In genomic region chr6:136634982-136635381, GRCm38 (mm10) we compare ENCODE assay signal across 27 mouse cellular contexts. TPM values are rescaled to one million over a fixed set of nuclear protein-coding genes. Genes with fewer than 3 reads are reported as not detected.
DNase-seq lines count a peak whose midpoint lies in the region; ATAC-seq and TF ChIP-seq lines count a peak whose summit lies in the region.
"Had no signal": no experiment of that assay in that cellular context is flagged by ENCODE, and none has a peak within 500 bp of the region (broad histone marks: within the 10 kb centered on the region; RNA-seq: fewer than 3 reads in every experiment).

No protein-coding gene starts in this region.

- H3K79me2 ChIP-seq in heart, adult 2 months (replicated peaks; ENCODE audit: control insufficient read depth, insufficient read depth, low read length), result no peaks in the 10 kb centered on the region
- H3K79me2 ChIP-seq in liver, adult 2 months (ENCODE audit: control insufficient read depth, insufficient read depth, low read length), result no peaks in the 10 kb centered on the region

- TF ChIP-seq CTCF in heart, adult 2 months (IDR thresholded peaks at IDR 0.05), result peak; percentile 24
- TF ChIP-seq CTCF in liver, adult 2 months (IDR thresholded peaks at IDR 0.05; ENCODE audit: low read depth, low read length), result peak; percentile 15; the same call in 1 of the 2 replicates

- no peak for TF ChIP-seq EP300 in heart, adult 2 months (IDR thresholded peaks at IDR 0.05; ENCODE audit: insufficient read depth, low read depth, low read length)

- H3K27me3 ChIP-seq in heart, adult 2 months (ENCODE audit: control insufficient read depth, insufficient read depth, low read length), result no peaks in the 10 kb centered on the region
- H3K27me3 ChIP-seq in liver, adult 2 months (ENCODE audit: control insufficient read depth, insufficient read depth, low read length), result no peaks in the 10 kb centered on the region
- no peaks in the 10 kb centered on the region for H3K27me3 ChIP-seq in splenic B cell, adult 2 months (ENCODE audit: control insufficient read depth, insufficient read depth, low read length, poor library complexity, severe bottlenecking)
- no peaks in the 10 kb centered on the region for H3K27me3 ChIP-seq in neural tube, embryonic 15.5 days (replicated peaks)
- H3K27me3 ChIP-seq: embryonic facial prominence, embryonic 12.5 days; forebrain, embryonic 15.5 days; limb, embryonic 15.5 days; neural tube, embryonic 13.5 days had no signal

- WGBS in heart, adult 2 months, result 64% methylated on average over 3 of the region's 3 CpGs
- WGBS in liver, adult 2 months, result 80% methylated on average over 3 of the region's 3 CpGs
- WGBS in neural tube, embryonic 15.5 days, result 73% methylated on average over 3 of the region's 3 CpGs

- H3K36me3 ChIP-seq in heart, adult 2 months (ENCODE audit: control insufficient read depth, insufficient read depth, low read length), result no peaks in the 10 kb centered on the region
- H3K36me3 ChIP-seq in liver, adult 2 months (ENCODE audit: control insufficient read depth, insufficient read depth, low read length), result peaks cover 14% of the 10 kb centered on the region; the same call in 1 of the 2 replicates
- no peaks in the 10 kb centered on the region for H3K36me3 ChIP-seq in splenic B cell, adult 2 months (ENCODE audit: control insufficient read depth, insufficient read depth, low read length, poor library complexity, severe bottlenecking)
- H3K36me3 ChIP-seq in neural tube, embryonic 15.5 days, result no peaks in the 10 kb centered on the region
- H3K36me3 ChIP-seq: embryonic facial prominence, embryonic 12.5 days; forebrain, embryonic 15.5 days; limb, embryonic 10.5 days; limb, embryonic 15.5 days; neural tube, embryonic 13.5 days had no signal

- H3K27ac ChIP-seq in heart, adult 2 months, result no peak overlapping the region
- no peak overlapping the region for H3K27ac ChIP-seq in liver, adult 2 months (replicated peaks; ENCODE audit: insufficient read depth, low read depth, low read length)
- H3K27ac ChIP-seq in neural tube, embryonic 15.5 days (replicated peaks), result no peak overlapping the region
- H3K27ac ChIP-seq: embryonic facial prominence, embryonic 12.5 days; forebrain, embryonic 15.5 days; limb, embryonic 10.5 days; limb, embryonic 15.5 days; neural tube, embryonic 13.5 days had no signal

- no peak overlapping the region for H3K9ac ChIP-seq in heart, adult 2 months (ENCODE audit: low read depth, low read length)
- no peak overlapping the region for H3K9ac ChIP-seq in liver, adult 2 months (ENCODE audit: low read depth, low read length)
- H3K9ac ChIP-seq in neural tube, embryonic 15.5 days (replicated peaks), result no peak overlapping the region
- H3K9ac ChIP-seq: embryonic facial prominence, embryonic 12.5 days; forebrain, embryonic 15.5 days; limb, embryonic 15.5 days; neural tube, embryonic 13.5 days had no signal

- DNase-seq in heart, adult 2 months, result no peak
- DNase-seq in heart, postnatal 4 days, result no peak
- DNase-seq in liver, adult 2 months (ENCODE audit: extremely low read depth, low read depth, low spot score), result no peak
- DNase-seq in liver (no peak), 416B (ENCODE audit: low read depth) (peak; percentile 21)
- DNase-seq in splenic B cell, adult 2 months (ENCODE audit: low read depth, low spot score), result peak; percentile 58
- DNase-seq: adrenal gland, postnatal 14 days; cerebellum, adult 11 months; cerebellum, adult 9-10 months; cerebellum, postnatal 36 days; embryo, embryonic 11 days; heart, postnatal 14 days; kidney, adult 9 months; kidney, postnatal 14 days; lung, postnatal 10 days; right cerebral cortex, postnatal 25 days; thymus, adult 18-20 months; thymus, postnatal 25 days had no signal

- intact Hi-C loops in heart, adult 2 months (cut with DNase I), result no loop called here

- no peak for TF ChIP-seq POLR2A in heart, adult 2 months (IDR thresholded peaks at IDR 0.05; ENCODE audit: insufficient read depth, low read depth, low read length)
- no peak for TF ChIP-seq POLR2A in liver, adult 2 months (IDR thresholded peaks at IDR 0.05; ENCODE audit: extremely low read depth, insufficient read depth, low read length)

- ATAC-seq in neural tube, embryonic 15.5 days (ENCODE audit: low FRiP score), result no peak
- ATAC-seq: forebrain, embryonic 15.5 days; hindbrain, embryonic 16.5 days; intestine, embryonic 16.5 days had no signal

- no peak overlapping the region for H3K4me3 ChIP-seq in heart, adult 2 months
- no peak overlapping the region for H3K4me3 ChIP-seq in liver, adult 2 months (ENCODE audit: insufficient read depth, low read depth, low read length)
- no peak overlapping the region for H3K4me3 ChIP-seq in neural tube, embryonic 15.5 days (replicated peaks)
- H3K4me3 ChIP-seq: embryonic facial prominence, embryonic 12.5 days; forebrain, embryonic 15.5 days; limb, embryonic 10.5 days; limb, embryonic 15.5 days; neural tube, embryonic 13.5 days had no signal

- H3K4me1 ChIP-seq in heart, adult 2 months (ENCODE audit: control insufficient read depth, insufficient read depth, low read length), result no peaks in the 10 kb centered on the region
- H3K4me1 ChIP-seq in liver, adult 2 months (ENCODE audit: control insufficient read depth, insufficient read depth, low read length), result no peaks in the 10 kb centered on the region
- no peaks in the 10 kb centered on the region for H3K4me1 ChIP-seq in neural tube, embryonic 15.5 days
- H3K4me1 ChIP-seq: embryonic facial prominence, embryonic 12.5 days; forebrain, embryonic 15.5 days; limb, embryonic 10.5 days; limb, embryonic 15.5 days; neural tube, embryonic 13.5 days had no signal

- H3K9me3 ChIP-seq in neural tube, embryonic 15.5 days (replicated peaks), result no peaks in the 10 kb centered on the region
- H3K9me3 ChIP-seq: embryonic facial prominence, embryonic 12.5 days; forebrain, embryonic 15.5 days; limb, embryonic 10.5 days; limb, embryonic 15.5 days; neural tube, embryonic 13.5 days had no signal

- no peak overlapping the region for H3K4me2 ChIP-seq in neural tube, embryonic 15.5 days
- H3K4me2 ChIP-seq: embryonic facial prominence, embryonic 12.5 days; forebrain, embryonic 15.5 days; limb, embryonic 15.5 days; midbrain, embryonic 11.5 days; neural tube, embryonic 13.5 days had no signal

RNA-seq across cellular contexts. Expression of gene Plbd1, which starts 26.7 kb away (rescaled TPM):
- total RNA-seq in heart, adult 2 months (2021), result 10 to 100 TPM; 48.8 to 53.5 TPM
- 28.4 and 50.7 TPM in 2 replicates for polyA plus RNA-seq in heart, adult 2 months (2012; rRNA removed)
- total RNA-seq in heart, postnatal 4 days (2021), result 10 to 100 TPM; 20.7 to 23.6 TPM
- total RNA-seq in liver, adult 2 months (2014; rRNA removed), result 30.5 and 53.5 TPM in 2 replicates
- 27.5 and 31.4 TPM in 2 replicates for polyA plus RNA-seq in liver, adult 2 months (2012; rRNA removed)
- 0.72 and 3.1 TPM in 2 replicates for polyA plus RNA-seq in neural tube, embryonic 15.5 days (2015; fragmentation: Nextera tagmentation; extraction: Ambion mirVana)

Comparison
In these comparisons a context has a peak if more than half of its experiments do, and no peak if none do; other contexts are left out.
1. DNase-seq: peak in 416B (single experiment) and splenic B cell, adult 2 months (single experiment); none in heart, adult 2 months (0 of 2), heart, postnatal 4 days (single experiment), liver, adult 2 months (single experiment) and liver (single experiment).